Mouse (Mus musculus): Measurements from ENCODE around the gene Tex13c3. TPM values are rescaled to one million over a fixed set of nuclear protein-coding genes. Genes with fewer than 3 reads are reported as not detected.

Gene Tex13c3
- not detected for total RNA-seq (2023)

DNA sequence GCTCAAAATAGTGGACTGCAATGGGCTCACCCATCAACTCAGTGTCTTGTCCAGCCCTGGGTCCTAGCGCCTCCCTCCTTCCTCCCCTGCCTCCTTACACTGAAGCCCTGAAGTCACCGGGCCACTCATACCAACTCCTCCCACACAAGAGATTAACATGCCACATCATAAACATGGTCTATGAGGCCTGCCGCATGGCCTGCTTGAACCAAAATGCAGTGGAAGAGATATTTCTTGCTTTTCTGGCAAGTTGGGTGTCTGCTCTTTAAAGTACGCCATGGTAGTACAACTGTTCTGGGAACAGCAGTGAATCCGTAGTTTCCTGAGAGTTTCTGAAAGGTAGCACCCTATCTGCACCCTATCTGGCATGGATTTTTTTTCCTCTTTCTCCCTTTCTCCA is at the start of gene Tex13c3:
Gene Tex13c3 (minus strand): TSS at position 101 of the 400 bp plus-strand sequence.

